Mouse (Mus musculus): Measurements from ENCODE around the gene Ms4a4a. TPM values are rescaled to one million over a fixed set of nuclear protein-coding genes. Genes with fewer than 3 reads are reported as not detected.

Gene Ms4a4a
- 1 to 10 TPM; 5.7 to 8.0 TPM for total RNA-seq (2021)
- polyA plus RNA-seq (2012; rRNA removed) = 0.35 and 1.5 TPM in 2 replicates
- long read RNA-seq = 0 reads

DNA sequence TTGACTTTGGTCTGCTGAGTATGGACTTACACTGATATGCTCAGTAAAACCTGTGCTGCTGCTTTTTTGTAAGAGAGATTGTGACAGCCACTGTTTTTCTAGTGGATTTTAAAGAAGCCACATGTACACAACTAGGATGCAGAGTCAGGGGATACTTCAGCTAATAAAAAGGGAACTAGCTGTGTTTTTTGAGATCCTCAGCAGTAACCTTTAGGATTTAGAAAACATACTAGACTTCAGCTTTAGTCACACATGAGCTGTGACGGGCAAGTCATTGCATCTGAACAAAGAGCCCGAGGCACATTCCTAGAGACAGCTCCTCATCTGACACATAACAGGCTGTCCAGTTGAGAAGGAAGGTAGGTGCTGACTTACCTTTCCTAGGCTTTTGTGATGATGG is at the start of gene Ms4a4a:
Ms4a4a (plus strand) TSS at position 251 of the 400 bp plus-strand sequence.
- Histone ChIP-seq H3K4me1 (ENCODE audit: control insufficient read depth, insufficient read depth, low read length) (no peaks in the 10 kb centered on the region), H3K4me3 (no peak within 1 kb of the TSS), H3K27ac (no peak within 1 kb of the TSS), H3K79me2 (replicated peaks; ENCODE audit: control insufficient read depth, insufficient read depth, low read length) (no peaks in the 10 kb centered on the region), H3K9ac (ENCODE audit: low read depth, low read length) (no peak within 1 kb of the TSS), H3K36me3 (ENCODE audit: control insufficient read depth, insufficient read depth, low read length) (no peaks in the 10 kb centered on the region), H3K27me3 (ENCODE audit: control insufficient read depth, insufficient read depth, low read length) (no peaks in the 10 kb centered on the region)
- DNase-seq = no peak
- intact Hi-C loops (cut with DNase I) = no loop called here
- no peak for TF ChIP-seq POLR2A (IDR thresholded peaks at IDR 0.05; ENCODE audit: insufficient read depth, low read depth, low read length)
- no peak for TF ChIP-seq CTCF (IDR thresholded peaks at IDR 0.05)
- TF ChIP-seq EP300 (IDR thresholded peaks at IDR 0.05; ENCODE audit: insufficient read depth, low read depth, low read length) = no peak
- 80% methylated on average over 2 of the region's 2 CpGs for WGBS

DNA sequence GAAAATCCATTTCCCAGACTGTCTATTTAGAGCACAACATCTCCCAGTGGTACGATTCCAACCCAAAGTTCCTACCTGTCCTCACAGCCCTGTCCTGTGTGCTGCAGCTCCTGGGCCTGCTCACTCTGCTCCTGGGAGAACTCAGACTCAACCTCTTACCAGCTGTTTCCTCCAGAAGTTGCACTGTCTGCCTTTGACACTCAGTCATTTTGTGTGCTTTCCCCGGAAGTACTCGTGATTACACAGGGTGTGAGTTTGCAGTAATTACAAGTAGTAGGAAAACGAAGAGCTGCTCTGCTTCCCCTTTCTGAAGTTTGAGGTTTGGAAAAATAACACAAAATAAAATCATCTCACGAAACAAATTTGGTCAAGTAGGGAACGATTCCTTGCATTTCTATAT is 39.4 kb upstream of the Ms4a4a start, which contains the start of gene Ms4a7:
Ms4a7 (minus strand) TSS at position 215 of the 400 bp plus-strand sequence.
- 62% methylated on average over 6 of the region's 6 CpGs for WGBS
- no peaks in the 10 kb centered on the region for H3K27me3 ChIP-seq (ENCODE audit: control insufficient read depth, insufficient read depth, low read length)
- no peak for DNase-seq
- TF ChIP-seq CTCF (IDR thresholded peaks at IDR 0.05) (no peak), POLR2A (IDR thresholded peaks at IDR 0.05; ENCODE audit: insufficient read depth, low read depth, low read length) (no peak), EP300 (IDR thresholded peaks at IDR 0.05; ENCODE audit: insufficient read depth, low read depth, low read length) (no peak)
- intact Hi-C loops (cut with DNase I) = no loop called here
- H3K9ac ChIP-seq (ENCODE audit: low read depth, low read length) = no peak within 1 kb of the TSS
- no peak within 1 kb of the TSS for H3K27ac ChIP-seq
- H3K4me1 ChIP-seq (ENCODE audit: control insufficient read depth, insufficient read depth, low read length) = no peaks in the 10 kb centered on the region
- H3K4me3 ChIP-seq = no peak within 1 kb of the TSS
- H3K79me2 ChIP-seq (replicated peaks; ENCODE audit: control insufficient read depth, insufficient read depth, low read length) = no peaks in the 10 kb centered on the region
- no peaks in the 10 kb centered on the region for H3K36me3 ChIP-seq (ENCODE audit: control insufficient read depth, insufficient read depth, low read length)

DNA sequence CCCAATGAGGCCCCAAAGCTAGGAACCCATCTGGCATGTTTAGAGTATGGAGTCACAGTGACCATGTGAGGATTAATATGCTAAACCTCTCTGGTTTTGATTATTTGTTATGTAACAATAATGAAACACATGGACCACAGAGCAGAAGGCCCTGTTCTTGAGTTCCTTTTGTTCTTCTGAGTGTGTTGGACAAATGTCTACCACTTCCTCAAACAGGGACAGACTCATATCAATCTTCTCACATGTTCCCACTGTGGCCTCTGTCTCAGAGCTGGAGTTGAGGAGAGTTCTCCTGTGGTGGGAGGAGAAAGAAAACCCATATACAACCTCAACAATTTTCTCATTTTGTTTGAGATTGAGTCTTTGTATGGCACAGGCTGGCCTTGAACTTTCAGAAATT is 32.2 kb upstream of the Ms4a4a start:
- no peak for TF ChIP-seq CTCF (IDR thresholded peaks at IDR 0.05)
- no peak for TF ChIP-seq POLR2A (IDR thresholded peaks at IDR 0.05; ENCODE audit: insufficient read depth, low read depth, low read length)
- no peak for TF ChIP-seq EP300 (IDR thresholded peaks at IDR 0.05; ENCODE audit: insufficient read depth, low read depth, low read length)
- no peak overlapping the region for H3K27ac ChIP-seq
- intact Hi-C loops (cut with DNase I) = no loop called here
- H3K79me2 ChIP-seq (replicated peaks; ENCODE audit: control insufficient read depth, insufficient read depth, low read length) = no peaks in the 10 kb centered on the region
- H3K4me3 ChIP-seq = no peak overlapping the region
- no peak for DNase-seq
- H3K4me1 ChIP-seq (ENCODE audit: control insufficient read depth, insufficient read depth, low read length) = no peaks in the 10 kb centered on the region
- no peaks in the 10 kb centered on the region for H3K27me3 ChIP-seq (ENCODE audit: control insufficient read depth, insufficient read depth, low read length)
- H3K9ac ChIP-seq (ENCODE audit: low read depth, low read length) = no peak overlapping the region
- H3K36me3 ChIP-seq (ENCODE audit: control insufficient read depth, insufficient read depth, low read length) = no peaks in the 10 kb centered on the region

DNA sequence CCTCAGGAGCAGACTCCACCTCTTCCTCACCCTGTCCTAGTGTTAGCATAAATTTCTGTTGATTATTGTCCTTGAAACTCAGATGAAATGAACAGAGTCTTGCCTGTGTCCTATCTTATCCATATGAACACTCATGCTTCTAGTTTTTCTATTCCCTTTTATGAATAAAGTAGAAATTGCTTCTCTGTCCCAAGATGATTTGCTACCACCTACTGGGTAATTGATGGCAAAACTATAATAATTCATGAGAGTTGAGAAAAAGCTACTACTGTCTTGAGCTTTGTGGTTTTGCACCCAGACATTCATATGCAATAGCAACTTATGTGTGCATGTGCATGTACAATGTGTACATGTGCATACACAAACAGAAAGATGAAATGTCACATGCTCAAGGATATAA is 31.3 kb upstream of the Ms4a4a start:
- H3K27me3 ChIP-seq (ENCODE audit: control insufficient read depth, insufficient read depth, low read length) = no peaks in the 10 kb centered on the region

DNA sequence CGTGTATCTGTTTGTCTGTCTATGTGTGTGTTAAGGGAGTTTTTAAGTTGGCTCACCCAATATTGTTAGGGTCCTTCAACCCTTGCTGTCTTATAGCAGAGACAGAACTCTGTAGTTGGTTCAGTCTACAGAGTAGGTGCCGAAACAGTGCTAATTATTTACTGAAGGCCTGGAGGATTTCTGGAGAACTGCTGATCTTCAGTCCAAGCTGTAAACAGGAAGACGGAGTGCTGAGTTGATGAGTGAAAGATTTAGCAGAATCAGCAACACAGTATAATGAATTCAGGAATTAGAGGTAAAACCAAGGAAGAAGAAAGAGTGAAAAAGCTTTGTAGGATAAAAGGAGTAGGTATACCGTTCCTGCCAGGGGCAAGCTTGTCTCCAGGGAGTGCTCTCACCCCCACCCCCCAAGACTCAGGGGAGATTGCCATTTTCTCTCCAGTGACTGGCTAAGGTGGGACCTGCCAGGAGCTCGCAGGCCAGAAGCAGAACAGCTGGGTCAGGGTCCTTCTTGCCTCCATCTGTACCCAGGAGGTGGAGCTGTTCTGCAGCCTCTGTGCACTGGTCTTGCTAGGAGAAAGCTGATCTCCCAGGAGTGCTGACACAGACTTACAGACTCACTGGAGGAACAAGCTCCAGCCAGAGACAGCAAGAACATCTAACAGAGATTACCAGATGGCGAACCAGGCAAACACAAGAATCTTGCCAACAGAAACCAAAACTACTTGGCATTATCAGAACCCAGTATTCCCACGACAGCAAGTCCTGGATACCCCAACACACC is 25.4 kb upstream of the Ms4a4a start:
- no peak overlapping the region for H3K9ac ChIP-seq (ENCODE audit: low read depth, low read length)
- peak; percentile 28 to 36 for DNase-seq
- WGBS = 42% methylated on average over 7 of the region's 7 CpGs
- no peaks in the 10 kb centered on the region for H3K79me2 ChIP-seq (replicated peaks; ENCODE audit: control insufficient read depth, insufficient read depth, low read length)
- no peaks in the 10 kb centered on the region for H3K36me3 ChIP-seq (ENCODE audit: control insufficient read depth, insufficient read depth, low read length)
- no peak overlapping the region for H3K27ac ChIP-seq
- intact Hi-C loops (cut with DNase I) = loop anchor here (5.0 kb wide), 1 partner anchor 252 kb away; the partner anchor contains the start of gene Ms4a6d
- H3K4me1 ChIP-seq (ENCODE audit: control insufficient read depth, insufficient read depth, low read length) = no peaks in the 10 kb centered on the region
- no peak overlapping the region for H3K4me3 ChIP-seq
- H3K27me3 ChIP-seq (ENCODE audit: control insufficient read depth, insufficient read depth, low read length) = no peaks in the 10 kb centered on the region
- no peak for TF ChIP-seq POLR2A (IDR thresholded peaks at IDR 0.05; ENCODE audit: insufficient read depth, low read depth, low read length)
- no peak for TF ChIP-seq EP300 (IDR thresholded peaks at IDR 0.05; ENCODE audit: insufficient read depth, low read depth, low read length)
- 0 out of 2 replicates have a peak, but pooled peaks have one; percentile 17 for TF ChIP-seq CTCF (IDR thresholded peaks at IDR 0.05)

More for the DNA sequence above, 31.3 kb upstream of the Ms4a4a start:
- no peak overlapping the region for H3K9ac ChIP-seq (ENCODE audit: low read depth, low read length)
- no peak overlapping the region for H3K4me3 ChIP-seq
- TF ChIP-seq CTCF (IDR thresholded peaks at IDR 0.05) = 0 out of 2 replicates have a peak, but pooled peaks have one; percentile 2
- no peak for TF ChIP-seq EP300 (IDR thresholded peaks at IDR 0.05; ENCODE audit: insufficient read depth, low read depth, low read length)
- H3K36me3 ChIP-seq (ENCODE audit: control insufficient read depth, insufficient read depth, low read length) = no peaks in the 10 kb centered on the region
- no peak for DNase-seq
- intact Hi-C loops (cut with DNase I) = no loop called here
- H3K79me2 ChIP-seq (replicated peaks; ENCODE audit: control insufficient read depth, insufficient read depth, low read length) = no peaks in the 10 kb centered on the region
- H3K4me1 ChIP-seq (ENCODE audit: control insufficient read depth, insufficient read depth, low read length) = no peaks in the 10 kb centered on the region
- H3K27ac ChIP-seq = no peak overlapping the region

DNA sequence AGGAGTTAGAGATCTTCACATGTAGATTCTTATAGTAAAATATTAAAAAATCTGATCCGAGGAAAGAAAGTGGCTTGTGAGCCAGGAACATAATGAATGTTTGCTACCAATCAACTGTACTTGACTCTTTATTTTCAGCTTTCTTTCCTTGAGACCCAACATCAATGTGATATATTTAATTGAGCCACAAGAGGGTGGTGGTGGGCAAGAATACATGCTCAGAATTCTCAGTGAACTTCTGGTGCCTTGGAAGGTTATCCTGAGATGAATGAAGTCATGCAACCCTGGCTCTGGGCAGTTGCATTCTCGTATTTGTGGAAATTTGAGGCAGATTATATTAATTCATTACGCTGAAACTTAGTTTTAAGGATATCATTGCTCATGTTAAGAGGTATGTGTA is 23.4 kb upstream of the Ms4a4a start:
- Histone ChIP-seq H3K9ac (ENCODE audit: low read depth, low read length) (no peak overlapping the region), H3K4me1 (ENCODE audit: control insufficient read depth, insufficient read depth, low read length) (no peaks in the 10 kb centered on the region), H3K79me2 (replicated peaks; ENCODE audit: control insufficient read depth, insufficient read depth, low read length) (no peaks in the 10 kb centered on the region), H3K4me3 (no peak overlapping the region), H3K27me3 (ENCODE audit: control insufficient read depth, insufficient read depth, low read length) (no peaks in the 10 kb centered on the region), H3K27ac (no peak overlapping the region), H3K36me3 (ENCODE audit: control insufficient read depth, insufficient read depth, low read length) (no peaks in the 10 kb centered on the region)
- DNase-seq = no peak
- intact Hi-C loops (cut with DNase I) = loop anchor here (5.0 kb wide), 1 partner anchor 250 kb away; the partner anchor contains the start of gene Ms4a6d
- WGBS = 35% methylated on average over 3 of the region's 3 CpGs
- TF ChIP-seq CTCF (IDR thresholded peaks at IDR 0.05) (peak; percentile 41), EP300 (IDR thresholded peaks at IDR 0.05; ENCODE audit: insufficient read depth, low read depth, low read length) (no peak), POLR2A (IDR thresholded peaks at IDR 0.05; ENCODE audit: insufficient read depth, low read depth, low read length) (no peak)
